Mouse (Mus musculus) embryonic facial prominence, embryonic 14.5 days (tissue): ENCODE measurements at regions not wholly inside any gene's neighbourhood (a gene's known extent, or its start where the extent isn't known, plus 50 kb on each side); places are given as distances from the start of the nearest gene placed in this dataset.

Experiments
- ATAC-seq: fragments of 200-750 bp; cut with Nextera tagmentation; 2 replicates; pipeline ENCODE4 v1.8.0; 2017; ENCODE audit warnings: low read depth, moderate number of reproducible peaks, moderate TSS enrichment
- DNase-seq: peaks from one replicate; pipeline ENCODE4 v3.0.0-alpha.2; 2015; ENCODE audit warnings: low spot score
- H3K27ac ChIP-seq: fragments of 300-500 bp; sonication (generic); replicated peaks from 2 replicates; pipeline ENCODE4 v1.5.1; 2014; ENCODE audit warnings: low read depth, mild to moderate bottlenecking, low read length, moderate library complexity
- H3K27me3 ChIP-seq: fragments of 300-500 bp; sonication (generic); replicated peaks from 2 replicates; pipeline ENCODE4 v1.6.1; 2014; ENCODE audit warnings: low read length; ENCODE audit not compliant: control insufficient read depth, insufficient read depth
- H3K36me3 ChIP-seq: fragments of 300-500 bp; sonication (generic); 2 replicates; pipeline ENCODE4 v1.6.1; 2014; ENCODE audit warnings: low read length, mixed read lengths; ENCODE audit not compliant: control insufficient read depth, insufficient read depth
- H3K4me1 ChIP-seq: fragments of 300-500 bp; sonication (generic); 2 replicates; pipeline ENCODE4 v1.6.1; 2014; ENCODE audit warnings: antibody characterized with exemption, low read length; ENCODE audit not compliant: control insufficient read depth, insufficient read depth
- H3K4me2 ChIP-seq: fragments of 300-500 bp; sonication (generic); 2 replicates; pipeline ENCODE4 v1.6.1; 2014; ENCODE audit warnings: low read depth, mild to moderate bottlenecking, low read length, moderate library complexity, mixed read lengths
- H3K4me3 ChIP-seq: fragments of 300-500 bp; sonication (generic); 2 replicates; pipeline ENCODE4 v1.5.1; 2014; ENCODE audit warnings: low read depth, mild to moderate bottlenecking, low read length
- H3K9ac ChIP-seq: fragments of 300-500 bp; sonication (generic); 2 replicates; pipeline ENCODE4 v1.6.1; 2014; ENCODE audit warnings: low read depth, mild to moderate bottlenecking, low read length, moderate library complexity, mixed read lengths
- H3K9me3 ChIP-seq: fragments of 300-500 bp; sonication (generic); 2 replicates; pipeline ENCODE4 v1.6.1; 2016; ENCODE audit warnings: low read length; ENCODE audit not compliant: control insufficient read depth
- WGBS: fragments of 180-500 bp; shearing (Covaris S2); extraction: QIAGEN DNeasy Blood & Tissue Kit; methylation state at CpG from one replicate; pipeline ENCODE4 v1.1.7; 2014; 5-methylcytosine and 5-hydroxymethylcytosine counted together

DNA sequence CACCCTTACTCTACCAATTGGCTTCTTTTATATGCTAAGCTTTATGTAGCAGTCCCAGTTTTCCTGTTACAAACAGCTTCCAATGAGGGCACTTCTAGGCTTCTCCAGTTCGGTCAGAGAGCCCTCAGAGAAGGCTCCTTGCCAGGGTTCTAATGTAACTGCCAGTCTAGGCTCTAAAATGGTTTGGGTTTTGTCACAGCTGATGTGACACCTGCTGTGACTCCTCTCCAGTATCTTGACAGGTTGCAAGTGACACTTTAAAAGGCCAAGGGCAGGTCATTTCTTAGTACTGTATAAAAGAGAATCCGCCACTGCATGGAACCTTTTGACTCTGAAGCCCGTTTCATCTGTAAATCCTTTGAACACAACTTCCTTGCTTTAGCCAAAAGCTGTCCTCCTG, 54.0 kb upstream of the Nedd9 start:
- H3K4me2 ChIP-seq: no peak overlapping the region
- no peak overlapping the region for H3K27ac ChIP-seq
- H3K9ac ChIP-seq: no peak overlapping the region
- no peaks in the 10 kb centered on the region for H3K9me3 ChIP-seq
- no peaks in the 10 kb centered on the region for H3K36me3 ChIP-seq
- ATAC-seq: no peak
- H3K4me1 ChIP-seq: no peaks in the 10 kb centered on the region
- 83% methylated on average over 3 of the region's 3 CpGs for WGBS
- no peak for DNase-seq
- H3K27me3 ChIP-seq: no peaks in the 10 kb centered on the region
- no peak overlapping the region for H3K4me3 ChIP-seq

DNA sequence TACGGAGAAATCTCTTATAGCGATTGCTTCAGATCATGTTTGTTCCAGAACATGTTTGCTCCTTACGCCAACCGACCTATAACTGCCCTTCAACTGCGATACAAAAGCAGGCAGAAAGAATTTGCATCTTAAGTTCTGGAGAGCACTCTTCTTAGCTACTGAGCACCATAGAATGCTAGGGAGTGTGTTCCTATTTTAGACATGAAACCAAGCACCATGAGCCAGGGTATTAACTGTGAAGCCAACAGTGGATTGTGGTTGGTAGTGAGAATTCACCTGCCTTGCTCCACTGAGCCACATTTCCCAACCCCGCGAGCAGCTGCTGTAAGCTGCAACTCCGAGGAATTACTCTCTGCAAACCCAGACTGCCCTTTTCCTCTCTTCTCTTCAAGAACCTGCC, 58.9 kb upstream of the Nedd9 start:
- ATAC-seq (no peak), DNase-seq (no peak)
- H3K27ac ChIP-seq: no peak overlapping the region
- whole genome bisulfite sequencing: 86% methylated on average over 8 of the region's 8 CpGs
- no peaks in the 10 kb centered on the region for H3K36me3 ChIP-seq
- H3K9ac ChIP-seq: no peak overlapping the region
- H3K4me3 ChIP-seq: no peak overlapping the region
- H3K9me3 ChIP-seq: no peaks in the 10 kb centered on the region
- H3K4me1 ChIP-seq: no peaks in the 10 kb centered on the region
- no peaks in the 10 kb centered on the region for H3K27me3 ChIP-seq
- H3K4me2 ChIP-seq: no peak overlapping the region

DNA sequence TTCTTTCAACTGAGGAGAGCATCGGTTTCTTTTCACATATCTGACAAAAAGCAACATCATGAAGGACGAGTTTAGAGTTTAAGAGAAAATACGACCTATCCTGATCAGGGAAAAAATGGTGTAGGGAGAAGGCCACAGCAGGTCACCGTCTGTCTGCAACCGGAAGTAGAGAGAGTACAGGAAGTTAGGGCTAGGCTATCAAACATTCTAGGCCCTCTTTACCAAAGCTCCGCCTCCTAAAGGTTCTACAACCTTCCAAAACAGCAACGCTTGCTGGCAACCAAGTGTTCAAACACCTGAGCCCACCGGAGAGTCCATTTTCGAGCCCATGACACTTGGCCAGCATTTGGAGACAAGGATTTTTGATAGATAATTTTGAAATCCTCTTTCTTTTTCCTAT, 59.2 kb upstream of the Tmem170b start:
- no peak for ATAC-seq
- H3K4me2 ChIP-seq: no peak overlapping the region
- H3K27ac ChIP-seq: no peak overlapping the region
- no peaks in the 10 kb centered on the region for H3K4me1 ChIP-seq
- no peak overlapping the region for H3K9ac ChIP-seq
- 79% methylated on average over 9 of the region's 9 CpGs for WGBS
- H3K9me3 ChIP-seq: no peaks in the 10 kb centered on the region
- no peak overlapping the region for H3K4me3 ChIP-seq
- H3K36me3 ChIP-seq: no peaks in the 10 kb centered on the region
- DNase-seq: no peak
- no peaks in the 10 kb centered on the region for H3K27me3 ChIP-seq

DNA sequence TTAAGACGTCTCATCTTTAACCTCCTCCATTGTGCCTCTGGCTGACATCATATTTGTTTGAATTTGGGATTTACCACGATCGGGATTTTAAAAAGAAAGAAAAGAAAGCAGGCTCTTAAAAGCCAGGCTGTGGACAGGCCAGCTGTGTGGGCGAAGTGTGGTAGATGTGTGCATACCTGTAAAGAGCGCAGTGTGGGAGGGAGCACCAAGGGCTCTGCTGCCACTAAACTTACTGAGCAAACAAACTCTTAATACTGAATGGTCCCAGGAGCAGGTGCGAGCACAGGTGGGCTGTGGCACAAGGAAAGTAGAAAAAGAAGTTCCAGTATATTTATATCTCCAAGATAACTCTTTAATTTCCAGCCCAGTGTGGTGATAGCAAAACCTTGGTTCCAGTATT, 56.4 kb upstream of the Tmem170b start:
- H3K36me3 ChIP-seq: no peaks in the 10 kb centered on the region
- H3K9ac ChIP-seq: no peak overlapping the region
- no peaks in the 10 kb centered on the region for H3K9me3 ChIP-seq
- H3K4me3 ChIP-seq: no peak overlapping the region
- no peak for ATAC-seq
- H3K27ac ChIP-seq: no peak overlapping the region
- no peaks in the 10 kb centered on the region for H3K4me1 ChIP-seq
- no peaks in the 10 kb centered on the region for H3K27me3 ChIP-seq
- DNase-seq: no peak
- no peak overlapping the region for H3K4me2 ChIP-seq
- WGBS: 83% methylated on average over 6 of the region's 6 CpGs

DNA sequence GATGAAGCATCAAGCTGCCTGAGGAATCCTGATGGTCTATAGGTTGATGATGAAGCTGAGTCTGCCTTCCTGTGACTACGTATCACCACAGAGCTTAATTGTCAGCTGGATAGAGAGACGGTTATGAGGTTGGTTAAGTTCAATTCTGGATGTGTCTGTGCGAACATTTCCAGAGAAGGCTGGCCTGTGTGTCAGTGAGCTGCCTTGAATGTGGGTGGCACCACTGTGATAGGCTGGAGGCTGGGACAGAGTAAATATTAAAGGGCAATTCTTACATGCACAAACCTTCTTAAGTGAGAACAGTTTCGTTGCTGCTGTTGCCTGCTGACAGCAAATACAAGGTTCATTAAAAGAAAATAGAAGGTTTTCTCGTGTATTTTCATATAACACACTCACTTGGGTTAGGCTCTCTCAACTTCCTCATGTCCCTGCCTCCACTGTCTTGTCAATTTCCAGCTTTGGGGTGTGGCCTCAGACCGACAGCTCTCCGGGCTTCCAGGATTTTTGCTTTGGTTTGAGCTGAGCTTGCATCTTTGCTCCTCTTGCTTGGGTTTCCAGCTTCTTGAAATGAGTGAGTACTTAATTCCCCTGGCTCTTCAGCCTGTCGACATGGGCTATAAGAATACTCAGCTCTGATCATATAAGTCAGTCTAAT, 55.3 kb upstream of the Tmem170b start:
- Histone ChIP-seq H3K9ac (no peak overlapping the region), H3K27ac (no peak overlapping the region), H3K9me3 (0 out of 2 replicates have a peak, but pooled peaks cover 2% of the 10 kb centered on the region), H3K4me2 (no peak overlapping the region), H3K36me3 (no peaks in the 10 kb centered on the region), H3K4me1 (no peaks in the 10 kb centered on the region), H3K27me3 (no peaks in the 10 kb centered on the region), H3K4me3 (no peak overlapping the region)
- ATAC-seq (no peak), DNase-seq (no peak)
- WGBS: 58% methylated on average over 8 of the region's 8 CpGs

DNA sequence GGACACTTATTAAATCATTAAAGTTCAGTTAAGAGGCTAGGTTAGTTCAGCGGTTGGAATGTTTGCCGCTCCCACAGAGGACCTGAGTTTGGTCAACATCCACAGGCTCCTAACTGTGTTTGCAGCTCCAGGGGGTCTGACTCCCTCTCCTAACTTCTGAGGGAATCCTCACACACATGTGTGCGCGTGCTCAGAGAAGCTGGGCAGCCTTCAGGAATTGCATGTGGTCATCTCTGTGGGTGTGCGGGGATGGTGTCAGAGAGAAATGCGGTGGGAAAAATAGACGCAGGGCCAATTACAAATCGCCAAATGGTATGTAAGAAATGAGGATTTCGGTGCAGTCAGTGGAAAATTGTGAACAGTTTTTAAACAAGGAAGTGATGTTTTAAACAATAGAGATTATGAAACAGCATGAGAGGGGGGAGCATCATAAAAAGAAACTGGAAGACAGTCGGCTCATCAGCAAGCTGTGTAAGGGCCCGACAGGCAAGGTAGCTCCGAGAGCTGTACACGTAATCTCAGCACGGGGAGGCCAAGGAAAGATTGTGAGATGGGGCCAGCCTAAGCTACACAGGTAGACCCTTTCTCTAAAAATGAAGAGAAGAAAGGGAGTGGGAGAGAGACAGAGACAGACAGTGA, 53.9 kb upstream of the Tmem170b start:
- DNase-seq: no peak
- Histone ChIP-seq H3K36me3 (no peaks in the 10 kb centered on the region), H3K4me3 (no peak overlapping the region), H3K9me3 (0 out of 2 replicates have a peak, but pooled peaks cover 3% of the 10 kb centered on the region), H3K4me2 (no peak overlapping the region), H3K9ac (no peak overlapping the region), H3K27ac (no peak overlapping the region), H3K27me3 (no peaks in the 10 kb centered on the region), H3K4me1 (no peaks in the 10 kb centered on the region)
- ATAC-seq: no peak
- WGBS: 75% methylated on average over 14 of the region's 14 CpGs

DNA sequence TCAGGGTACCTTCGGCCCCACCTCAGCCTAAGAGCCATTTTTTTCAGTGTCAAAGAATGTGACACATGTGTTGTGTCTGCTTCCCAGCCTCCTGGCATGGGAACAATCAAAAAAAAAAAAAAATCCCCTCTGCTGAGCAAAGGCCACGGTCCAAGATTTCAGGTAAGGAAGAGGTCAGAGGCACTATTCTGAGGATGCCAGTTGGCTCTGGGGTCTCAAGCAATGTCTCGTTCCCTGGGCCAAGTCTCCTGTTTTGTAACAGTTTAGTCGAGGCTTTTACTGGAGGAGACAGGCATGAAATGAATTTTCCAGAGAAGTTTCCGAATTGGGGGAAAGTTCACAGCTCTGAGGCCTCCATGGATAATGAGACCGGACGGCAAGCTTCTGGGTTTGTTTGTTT, 51.3 kb upstream of the Tmem170b start:
- ATAC-seq: no peak
- no peaks in the 10 kb centered on the region for H3K36me3 ChIP-seq
- no peaks in the 10 kb centered on the region for H3K4me1 ChIP-seq

More for the DNA sequence above, 51.3 kb upstream of the Tmem170b start:
- Histone ChIP-seq H3K4me3 (no peak overlapping the region), H3K27ac (no peak overlapping the region), H3K9me3 (0 out of 2 replicates have a peak, but pooled peaks cover 3% of the 10 kb centered on the region), H3K4me2 (no peak overlapping the region), H3K9ac (no peak overlapping the region), H3K27me3 (no peaks in the 10 kb centered on the region)
- 55% methylated on average over 7 of the region's 7 CpGs for WGBS
- DNase-seq: peak; percentile 24
